Mouse (Mus musculus): ENCODE data around the gene Zc3h13. TPM values are rescaled to one million over a fixed set of nuclear protein-coding genes. Genes with fewer than 3 reads are reported as not detected.

The Zc3h13 gene
- total and polyA plus RNA-seq, 2 experiments from 2014 or later = 13.5 to 43.1 TPM

GRCm38 (mm10) chr14:75320269-75320668, 36.1 kb downstream of the Zc3h13 start:
- TF ChIP-seq CTCF (IDR thresholded peaks at IDR 0.05; ENCODE audit: low read depth) = no peak
- 91% methylated on average over 5 of the region's 5 CpGs for WGBS

GRCm38 (mm10) chr14:75323354-75323753, 39.2 kb downstream of the Zc3h13 start:
- H3K4me2 ChIP-seq (ENCODE audit: low read depth, low read length) = no peak overlapping the region

More at GRCm38 (mm10) chr14:75320269-75320668, 36.1 kb downstream of the Zc3h13 start:
- Histone ChIP-seq H3K27ac (no peak overlapping the region), H3K4me1 (ENCODE audit: insufficient read depth, low read length) (no peaks in the 10 kb centered on the region), H3K9ac (replicated peaks; ENCODE audit: low read length) (no peak overlapping the region), H3K4me2 (ENCODE audit: low read depth, low read length) (no peak overlapping the region), H3K36me3 (ENCODE audit: insufficient read depth, low read length) (peaks cover 17% of the 10 kb centered on the region), H3K4me3 (ENCODE audit: low read length) (no peak overlapping the region), H3K9me3 (ENCODE audit: low read length) (no peaks in the 10 kb centered on the region), H3K27me3 (ENCODE audit: insufficient read depth, low read length) (no peaks in the 10 kb centered on the region)
- no peak for ATAC-seq
- no peak for DNase-seq (ENCODE audit: low spot score)

GRCm38 (mm10) chr14:75328062-75328461, 43.9 kb downstream of the Zc3h13 start:
- H3K36me3 ChIP-seq (ENCODE audit: insufficient read depth, low read length) = peaks cover 37% of the 10 kb centered on the region
- H3K9ac ChIP-seq (replicated peaks; ENCODE audit: low read length) = no peak overlapping the region
- TF ChIP-seq CTCF (IDR thresholded peaks at IDR 0.05; ENCODE audit: low read depth) = no peak
- DNase-seq (ENCODE audit: low spot score) (no peak), ATAC-seq (no peak)
- H3K4me2 ChIP-seq (ENCODE audit: low read depth, low read length) = no peak overlapping the region
- H3K4me1 ChIP-seq (ENCODE audit: insufficient read depth, low read length) = no peaks in the 10 kb centered on the region
- H3K27ac ChIP-seq = no peak overlapping the region
- WGBS = 86% methylated on average over 8 of the region's 8 CpGs
- H3K9me3 ChIP-seq (ENCODE audit: low read length) = no peaks in the 10 kb centered on the region
- H3K4me3 ChIP-seq (ENCODE audit: low read length) = no peak overlapping the region
- H3K27me3 ChIP-seq (ENCODE audit: insufficient read depth, low read length) = no peaks in the 10 kb centered on the region

More at GRCm38 (mm10) chr14:75323354-75323753, 39.2 kb downstream of the Zc3h13 start:
- WGBS = 96% methylated on average over 32 of the region's 32 CpGs
- Histone ChIP-seq H3K36me3 (ENCODE audit: insufficient read depth, low read length) (peaks cover 17% of the 10 kb centered on the region), H3K4me3 (ENCODE audit: low read length) (no peak overlapping the region), H3K27ac (no peak overlapping the region), H3K9me3 (ENCODE audit: low read length) (no peaks in the 10 kb centered on the region), H3K9ac (replicated peaks; ENCODE audit: low read length) (no peak overlapping the region), H3K27me3 (ENCODE audit: insufficient read depth, low read length) (no peaks in the 10 kb centered on the region), H3K4me1 (ENCODE audit: insufficient read depth, low read length) (no peaks in the 10 kb centered on the region)
- no peak for TF ChIP-seq CTCF (IDR thresholded peaks at IDR 0.05; ENCODE audit: low read depth)
- DNase-seq (ENCODE audit: low spot score) (no peak), ATAC-seq (no peak)

GRCm38 (mm10) chr14:75330621-75331020, 46.4 kb downstream of the Zc3h13 start:
- Histone ChIP-seq H3K9me3 (ENCODE audit: low read length) (no peaks in the 10 kb centered on the region), H3K4me1 (ENCODE audit: insufficient read depth, low read length) (no peaks in the 10 kb centered on the region), H3K36me3 (ENCODE audit: insufficient read depth, low read length) (peaks cover 31% of the 10 kb centered on the region), H3K27me3 (ENCODE audit: insufficient read depth, low read length) (no peaks in the 10 kb centered on the region), H3K4me2 (ENCODE audit: low read depth, low read length) (no peak overlapping the region), H3K27ac (no peak overlapping the region), H3K4me3 (ENCODE audit: low read length) (no peak overlapping the region), H3K9ac (replicated peaks; ENCODE audit: low read length) (no peak overlapping the region)
- peak; percentile 77 for TF ChIP-seq CTCF (IDR thresholded peaks at IDR 0.05; ENCODE audit: low read depth)
- WGBS = 83% methylated on average over 6 of the region's 6 CpGs
- DNase-seq (ENCODE audit: low spot score) (peak; percentile 9), ATAC-seq (no peak)

- ATAC-seq = no peak
- WGBS = 90% methylated on average over 4 of the region's 4 CpGs
- no peaks in the 10 kb centered on the region for H3K27me3 ChIP-seq (ENCODE audit: insufficient read depth, low read length)
- H3K27ac ChIP-seq = no peak overlapping the region
- no peaks in the 10 kb centered on the region for H3K9me3 ChIP-seq (ENCODE audit: low read length)
- H3K9ac ChIP-seq (replicated peaks; ENCODE audit: low read length) = no peak overlapping the region
- H3K36me3 ChIP-seq (ENCODE audit: insufficient read depth, low read length) = peaks cover 50% of the 10 kb centered on the region
- H3K4me1 ChIP-seq (ENCODE audit: insufficient read depth, low read length) = no peaks in the 10 kb centered on the region
- no peak overlapping the region for H3K4me3 ChIP-seq (ENCODE audit: low read length)
- TF ChIP-seq CTCF (IDR thresholded peaks at IDR 0.05; ENCODE audit: low read depth) = no peak
- no peak for DNase-seq (ENCODE audit: low spot score)
- H3K4me2 ChIP-seq (ENCODE audit: low read depth, low read length) = no peak overlapping the region
Observed at GRCm38 (mm10) chr14:75334321-75334720, 50.1 kb downstream of the Zc3h13 start.

GRCm38 (mm10) chr14:75337884-75338283, 53.7 kb downstream of the Zc3h13 start:
- TF ChIP-seq CTCF (IDR thresholded peaks at IDR 0.05; ENCODE audit: low read depth) = no peak
- ATAC-seq = no peak
- no peak overlapping the region for H3K4me3 ChIP-seq (ENCODE audit: low read length)
- no peak overlapping the region for H3K27ac ChIP-seq
- H3K4me2 ChIP-seq (ENCODE audit: low read depth, low read length) = no peak overlapping the region
- WGBS = 97% methylated on average over 2 of the region's 2 CpGs
- no peaks in the 10 kb centered on the region for H3K27me3 ChIP-seq (ENCODE audit: insufficient read depth, low read length)
- no peaks in the 10 kb centered on the region for H3K4me1 ChIP-seq (ENCODE audit: insufficient read depth, low read length)
- no peaks in the 10 kb centered on the region for H3K9me3 ChIP-seq (ENCODE audit: low read length)
- no peak for DNase-seq (ENCODE audit: low spot score)
- peaks cover 23% of the 10 kb centered on the region for H3K36me3 ChIP-seq (ENCODE audit: insufficient read depth, low read length)
- no peak overlapping the region for H3K9ac ChIP-seq (replicated peaks; ENCODE audit: low read length)

- ATAC-seq (no peak), DNase-seq (ENCODE audit: low spot score) (no peak)
- no peaks in the 10 kb centered on the region for H3K27me3 ChIP-seq (ENCODE audit: insufficient read depth, low read length)
- H3K4me2 ChIP-seq (ENCODE audit: low read depth, low read length) = no peak overlapping the region
- H3K27ac ChIP-seq = no peak overlapping the region
- no peaks in the 10 kb centered on the region for H3K4me1 ChIP-seq (ENCODE audit: insufficient read depth, low read length)
- H3K9me3 ChIP-seq (ENCODE audit: low read length) = no peaks in the 10 kb centered on the region
- no peak for TF ChIP-seq CTCF (IDR thresholded peaks at IDR 0.05; ENCODE audit: low read depth)
- peaks cover 8% of the 10 kb centered on the region for H3K36me3 ChIP-seq (ENCODE audit: insufficient read depth, low read length)
- H3K9ac ChIP-seq (replicated peaks; ENCODE audit: low read length) = no peak overlapping the region
- WGBS = 80% methylated on average over 5 of the region's 5 CpGs
- H3K4me3 ChIP-seq (ENCODE audit: low read length) = no peak overlapping the region
Observed at GRCm38 (mm10) chr14:75346041-75346440, 61.9 kb downstream of the Zc3h13 start.

Data from hindbrain, postnatal 0 days (tissue).